Mouse (Mus musculus) myocyte (in vitro differentiated cells): ENCODE results near the gene Uncx.

Experiments used
- CEBPB ChIP-seq: IDR thresholded peaks from 2 replicates; pipeline ENCODE4 v1.6.1; 2011; ENCODE audit warnings: mild to moderate bottlenecking, moderate library complexity; ENCODE audit not compliant: poor library complexity, insufficient read depth, severe bottlenecking
- E2F4 ChIP-seq: IDR thresholded peaks from one replicate; pipeline ENCODE4 v1.6.1; 2011; ENCODE audit warnings: mild to moderate bottlenecking, control low read depth, moderate library complexity; ENCODE audit not compliant: insufficient read depth
- MAX ChIP-seq: IDR thresholded peaks from one replicate; pipeline ENCODE4 v1.6.1; 2011; ENCODE audit warnings: low read depth, mild to moderate bottlenecking, control low read depth
- MYOD1 ChIP-seq, 3 experiments: IDR thresholded peaks; one replicate each; pipeline ENCODE4 v1.6.1; 2011; ENCODE audit warnings: control low read depth in 2 of 3, low read depth in 2 of 3, mild to moderate bottlenecking in 2 of 3, moderate library complexity in 1 of 3; ENCODE audit not compliant: insufficient read length in 2 of 3, control insufficient read depth in 1 of 3
- MYOG ChIP-seq, 3 experiments: IDR thresholded peaks; one replicate each; pipeline ENCODE4 v1.6.1; 2011; ENCODE audit warnings: control low read depth in 2 of 3, low read depth in 2 of 3, mild to moderate bottlenecking in 2 of 3; ENCODE audit not compliant: insufficient read length in 2 of 3, control insufficient read depth in 1 of 3, insufficient read depth in 1 of 3
- POLR2A ChIP-seq: IDR thresholded peaks from one replicate; pipeline ENCODE4 v1.6.1; 2011; ENCODE audit warnings: low read depth, mild to moderate bottlenecking, control low read depth, moderate library complexity; ENCODE audit not compliant: insufficient read length
- POLR2AphosphoS2 ChIP-seq: IDR thresholded peaks from one replicate; pipeline ENCODE4 v1.6.1; 2011; ENCODE audit warnings: low read depth, control low read depth; ENCODE audit not compliant: insufficient read length
- REST ChIP-seq: IDR thresholded peaks from one replicate; pipeline ENCODE4 v1.6.1; 2011; ENCODE audit warnings: mild to moderate bottlenecking, control low read depth, moderate library complexity; ENCODE audit not compliant: insufficient read depth, insufficient read length
- SRF ChIP-seq: IDR thresholded peaks from one replicate; pipeline ENCODE4 v1.6.1; 2011; ENCODE audit warnings: low read depth; ENCODE audit not compliant: control insufficient read depth, insufficient read length
- TCF12 ChIP-seq: IDR thresholded peaks from one replicate; pipeline ENCODE4 v1.6.1; 2011; ENCODE audit warnings: mild to moderate bottlenecking, control low read depth; ENCODE audit not compliant: poor library complexity, insufficient read depth, severe bottlenecking
- TCF3 ChIP-seq: IDR thresholded peaks from one replicate; pipeline ENCODE4 v1.6.1; 2011; ENCODE audit warnings: low read depth, control low read depth; ENCODE audit not compliant: insufficient read length
- USF1 ChIP-seq: IDR thresholded peaks from one replicate; pipeline ENCODE4 v1.6.1; 2011; ENCODE audit warnings: low read depth, mild to moderate bottlenecking, control low read depth, moderate library complexity

DNA sequence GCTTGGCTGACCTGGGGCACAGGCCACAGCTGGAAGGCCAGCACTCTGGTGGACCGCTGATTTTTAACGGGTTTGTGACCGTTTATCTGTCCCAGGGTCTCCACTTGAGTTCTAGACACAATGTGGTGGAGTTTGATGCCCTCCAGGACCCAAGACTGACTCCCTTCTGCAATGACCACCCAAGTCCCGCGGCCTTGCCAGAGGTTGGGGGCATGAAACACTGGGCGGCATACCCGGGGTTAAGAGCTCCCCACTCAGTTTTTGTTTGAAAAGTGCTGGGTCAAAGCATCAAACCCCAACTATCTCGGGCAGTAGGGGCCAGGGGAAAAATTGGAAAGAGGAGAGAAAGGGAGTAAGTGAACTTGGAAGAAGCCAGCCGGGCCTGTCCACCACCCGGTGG, 13.8 kb downstream of the Uncx start:
- TF ChIP-seq CEBPB = no peak
- TF ChIP-seq MYOD1 (IDR thresholded peaks at IDR 0.05; ENCODE audit: control insufficient read depth in 1 of 3, insufficient read length in 2 of 3, low read depth in 2 of 3) = no peak
- TF ChIP-seq POLR2A = no peak
- TF ChIP-seq E2F4 = no peak
- no peak for TF ChIP-seq SRF
- TF ChIP-seq TCF12 = no peak
- TF ChIP-seq REST = no peak
- TF ChIP-seq MAX = no peak
- TF ChIP-seq POLR2AphosphoS2 = no peak
- TF ChIP-seq TCF3 = no peak
- no peak for TF ChIP-seq USF1
- no peak for TF ChIP-seq MYOG (IDR thresholded peaks at IDR 0.05; ENCODE audit: control insufficient read depth in 1 of 3, insufficient read depth in 1 of 3, insufficient read length in 2 of 3, low read depth in 2 of 3)
